Mouse (Mus musculus) bone marrow, adult 2 months (tissue): ENCODE results near the gene Gm49721. TPM values are rescaled to one million over a fixed set of nuclear protein-coding genes. Genes with fewer than 3 reads are reported as not detected.
"Not testable (repeated sequence)": the region's sequence is repeated elsewhere in the genome, so short reads cannot be mapped to it uniquely, and the experiment has no call there.

Experiments used
- H3K27ac ChIP-seq: fragments of 200-500 bp; 2 replicates; pipeline ENCODE4 v1.5.1; 2012; ENCODE audit warnings: low read depth, mild to moderate bottlenecking, control low read depth, inconsistent platforms, low read length; ENCODE audit not compliant: control insufficient read depth, poor library complexity, insufficient read depth
- H3K4me1 ChIP-seq: fragments of 200-500 bp; 2 replicates; pipeline ENCODE4 v1.6.1; 2011; ENCODE audit warnings: low read length; ENCODE audit not compliant: control insufficient read depth, insufficient read depth
- H3K4me3 ChIP-seq: fragments of 200-500 bp; replicated peaks from 2 replicates; pipeline ENCODE3; 2011; ENCODE audit warnings: mild to moderate bottlenecking, low read depth, low read length, control low read depth; ENCODE audit not compliant: control insufficient read depth
- POLR2A ChIP-seq: fragments of 200-500 bp; IDR thresholded peaks from 2 replicates; pipeline ENCODE4 v1.6.1; 2011; ENCODE audit warnings: low read depth, mild to moderate bottlenecking, control low read depth, low read length, borderline replicate concordance; ENCODE audit not compliant: control insufficient read depth
- WGBS: fragments of 180-500 bp; shearing (Covaris S2); methylation state at CpG from one replicate; pipeline ENCODE4 v1.1.7; 2018; 5-methylcytosine and 5-hydroxymethylcytosine counted together
- polyA plus RNA-seq: library from polyadenylated mRNA; stranded (reverse); fragments of >200 nt; gene quantifications from 2 replicates; pipeline ENCODE4 v1.2.4, GENCODE M21; 2011; ENCODE audit warnings: low replicate concordance; ENCODE audit not compliant: missing spikeins, insufficient read depth, insufficient read length

The Gm49721 gene
- not detected in 2 replicates for polyA plus RNA-seq

DNA sequence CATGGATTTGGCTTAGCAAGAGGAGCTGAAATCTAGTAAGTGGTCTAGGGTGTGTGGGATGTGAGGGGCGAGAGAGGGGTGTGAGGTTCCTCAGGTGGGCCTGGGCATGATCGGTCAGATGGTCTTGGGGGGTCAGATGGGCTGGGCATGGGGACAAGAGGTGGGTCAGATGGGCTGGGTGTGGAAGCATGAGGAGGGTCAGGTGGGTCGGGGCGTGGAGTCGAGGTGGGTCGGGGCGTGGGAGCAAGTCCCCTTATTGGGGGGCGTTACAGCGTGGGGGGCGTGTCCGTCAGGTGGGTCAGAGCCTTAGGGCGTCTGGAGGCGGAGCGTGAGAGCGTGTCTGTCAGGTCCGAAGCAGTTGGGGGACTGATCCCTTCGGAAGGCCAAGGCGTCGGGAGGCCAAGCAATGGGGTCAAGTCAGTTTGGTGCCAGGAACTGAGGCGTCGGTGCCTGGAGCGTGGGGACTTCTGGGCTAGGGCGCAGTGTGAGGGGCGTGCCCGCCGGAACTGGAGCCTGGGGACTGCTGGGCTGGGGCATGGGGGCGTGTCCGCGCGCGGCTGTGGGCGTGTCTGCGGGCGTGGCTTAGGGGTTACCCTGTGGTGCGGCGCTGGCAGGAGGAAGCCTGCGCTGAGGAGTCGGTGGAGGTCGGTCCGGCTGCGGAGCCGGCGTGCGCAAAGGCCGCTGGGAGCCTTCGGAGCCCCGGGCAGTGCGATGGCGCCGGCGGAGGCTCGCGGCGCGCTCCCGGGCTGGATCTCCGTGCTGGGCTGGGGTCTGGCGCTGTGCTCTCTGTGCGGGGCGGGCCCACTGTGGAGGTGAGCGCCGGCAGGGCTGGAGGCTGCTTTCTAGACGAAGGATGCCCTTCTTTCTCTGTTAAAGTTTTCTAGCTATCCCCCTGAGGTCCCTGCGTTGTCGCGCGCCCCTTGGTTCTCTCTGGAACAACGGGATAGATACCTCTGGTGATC is at the start of gene Gm49721:
Gene Gm49721 (plus strand): TSS at position 618 of the 962 bp plus-strand sequence.
- peak within 1 kb of the TSS; percentile 34 for H3K27ac ChIP-seq
- 2% methylated on average over 60 of the region's 68 CpGs for WGBS
- peak within 1 kb of the TSS; percentile 59 for H3K4me3 ChIP-seq
- not testable (repeated sequence) for H3K4me1 ChIP-seq

DNA sequence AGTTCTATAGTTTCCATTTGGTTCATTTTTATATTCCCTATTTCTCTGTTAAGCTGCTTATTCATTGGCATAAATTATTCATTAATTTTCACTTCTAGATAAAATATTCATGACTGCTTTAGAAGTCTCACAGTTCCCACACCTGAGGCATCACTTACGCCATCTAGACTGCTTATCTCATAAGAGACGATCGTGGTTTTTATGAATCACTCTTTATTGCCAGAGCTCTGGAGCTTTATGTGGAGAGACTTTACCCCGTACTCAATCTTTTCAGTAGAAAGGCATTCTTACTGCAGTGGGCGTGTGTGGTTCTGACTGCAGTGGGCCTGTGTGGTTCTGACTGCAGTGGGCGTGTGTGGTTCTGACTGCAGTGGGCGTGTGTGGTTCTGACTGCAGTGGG is 47.1 kb upstream of the Gm49721 start:
- not testable (repeated sequence) for H3K4me1 ChIP-seq, H3K4me3 ChIP-seq, H3K27ac ChIP-seq
- 87% methylated on average over 7 of the region's 7 CpGs for WGBS

DNA sequence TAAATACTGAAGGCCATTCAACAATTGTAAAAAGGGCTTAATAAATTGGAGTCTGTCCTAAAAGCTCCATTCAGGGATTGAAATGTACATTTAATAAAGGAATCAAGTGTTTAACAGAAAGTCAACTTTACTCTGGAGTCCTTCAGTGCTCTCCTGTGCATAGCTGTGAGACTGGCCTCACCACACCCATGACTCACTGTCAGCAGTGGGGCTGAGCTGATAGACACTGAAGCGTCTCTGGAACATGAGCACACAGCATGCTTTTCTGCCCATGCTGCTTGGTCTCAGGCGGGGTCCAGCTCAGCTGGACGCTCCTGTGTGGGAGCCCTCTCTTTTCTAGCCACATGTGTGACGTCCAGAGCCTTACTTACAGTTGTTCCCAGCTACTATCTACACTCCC is 36.1 kb upstream of the Gm49721 start:
- H3K4me3 ChIP-seq, H3K27ac ChIP-seq, H3K4me1 ChIP-seq: not testable (repeated sequence)
- no CpG with 5 or more reads among the region's 4 CpGs for WGBS

DNA sequence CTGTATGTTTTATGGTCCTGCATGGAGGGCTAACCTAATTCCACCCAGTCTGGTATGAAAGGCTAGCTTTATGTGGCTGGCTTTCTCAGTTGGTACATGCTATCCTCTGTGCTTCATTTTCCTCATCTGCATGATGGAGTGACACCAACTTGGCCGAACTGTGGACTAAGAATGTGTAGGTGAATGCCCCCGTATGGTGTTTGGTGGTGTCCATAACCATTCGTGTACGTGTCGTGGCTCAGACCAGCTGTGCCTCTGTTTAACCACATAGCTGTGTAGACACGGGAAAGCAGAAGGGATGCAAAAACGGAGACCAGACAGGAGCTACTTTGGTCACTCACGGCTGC is 31.1 kb upstream of the Gm49721 start:
- 0% methylated on average over 1 of the region's 8 CpGs for WGBS
- not testable (repeated sequence) for H3K4me1 ChIP-seq, H3K4me3 ChIP-seq, H3K27ac ChIP-seq

DNA sequence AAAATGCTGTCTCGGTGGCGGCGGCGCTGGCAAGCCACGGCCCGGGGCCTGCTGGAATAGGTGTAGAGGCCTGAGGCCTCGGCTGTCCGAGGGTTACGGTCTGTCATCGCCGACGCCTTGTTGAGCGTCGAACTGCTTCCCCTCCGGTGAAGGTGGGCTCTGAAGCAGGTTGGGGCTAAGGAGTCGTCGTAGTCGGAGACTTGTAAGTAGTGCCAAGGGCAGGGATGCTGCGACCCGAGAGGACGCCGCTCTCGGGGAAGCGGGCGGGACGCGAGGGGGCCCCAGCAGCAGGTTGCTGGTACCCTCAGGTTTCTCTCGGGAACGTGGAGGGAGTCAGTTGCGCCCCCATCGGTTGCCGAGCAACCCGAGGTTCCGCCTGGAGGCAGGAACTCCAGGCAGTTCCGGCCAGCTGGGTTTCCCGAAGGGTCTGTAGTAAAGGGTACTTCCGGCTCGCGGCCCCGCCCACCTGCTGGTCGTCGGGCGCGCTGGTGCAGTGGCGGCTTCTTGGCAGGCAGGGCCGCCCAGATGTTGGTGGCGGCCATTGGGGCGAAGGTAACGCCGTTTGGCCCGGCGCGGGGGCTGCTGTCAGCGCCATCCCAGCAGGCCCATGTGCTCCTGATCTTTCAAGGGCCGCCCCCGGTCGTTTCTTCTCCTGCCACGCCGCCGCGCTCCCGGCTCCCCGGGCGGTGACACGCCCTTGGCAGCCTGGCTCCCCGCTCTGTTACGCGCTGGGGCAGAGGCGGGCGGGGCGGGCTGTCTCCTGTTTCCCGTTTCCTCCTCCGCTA is 30.5 kb upstream of the Gm49721 start, which contains the start of gene Rsph3b:
Gene Rsph3b (minus strand): TSS at position 699 of the 785 bp plus-strand sequence.
- TF ChIP-seq POLR2A = peak; percentile 35; the same call in 1 of the 2 replicates
- not testable (repeated sequence) for H3K4me1 ChIP-seq
- H3K27ac ChIP-seq = peak within 1 kb of the TSS; percentile 81
- peak within 1 kb of the TSS; percentile 74 for H3K4me3 ChIP-seq
- WGBS = under 1% methylated on average over 73 of the region's 73 CpGs

DNA sequence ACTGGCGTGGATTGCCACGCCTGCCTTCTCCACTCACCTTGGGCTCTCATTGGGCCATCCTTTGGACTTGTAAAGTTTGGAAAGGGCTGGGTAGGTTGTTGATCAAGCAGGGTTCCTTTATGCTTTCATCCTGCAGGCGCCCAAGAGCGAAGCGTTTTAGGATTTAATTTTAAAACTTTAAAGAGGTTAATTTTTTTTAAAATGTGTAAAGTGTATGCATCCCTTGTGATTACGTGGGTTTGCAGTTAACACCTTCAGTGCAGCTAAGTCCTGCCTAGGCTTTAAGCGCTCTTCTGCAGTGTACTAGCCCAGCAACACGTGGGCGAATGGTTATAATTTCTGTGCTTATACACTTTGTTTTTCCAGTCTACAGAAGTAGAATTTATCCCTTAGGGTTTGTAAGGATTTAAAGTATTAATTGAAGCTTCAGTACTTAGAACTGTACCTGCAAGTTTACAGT is 29.9 kb upstream of the Gm49721 start:
- H3K4me1 ChIP-seq, H3K4me3 ChIP-seq: not testable (repeated sequence)
- peak overlapping the region; percentile 81; the same call in 1 of the 2 replicates for H3K27ac ChIP-seq
- 2% methylated on average over 9 of the region's 9 CpGs for WGBS

DNA sequence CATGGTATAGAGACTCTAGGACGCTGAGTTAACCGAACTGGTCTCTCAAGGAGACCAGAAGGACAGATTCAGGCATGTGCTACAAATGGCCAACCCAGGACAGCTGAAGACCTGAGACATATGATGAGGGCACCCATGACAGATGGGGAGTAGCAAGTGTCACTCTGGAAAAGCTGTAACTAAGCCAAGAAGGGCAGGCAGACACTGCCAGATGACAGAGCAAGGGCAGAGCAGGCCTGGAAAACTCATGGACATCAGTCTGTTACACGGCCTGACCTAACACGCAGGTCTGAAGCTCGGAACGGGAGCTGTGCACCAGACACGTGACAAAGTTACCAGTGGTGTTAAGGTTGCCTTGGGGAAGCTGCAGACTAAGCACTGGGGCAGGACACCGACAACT is 19.8 kb upstream of the Gm49721 start:
- H3K4me3 ChIP-seq, H3K27ac ChIP-seq, H3K4me1 ChIP-seq: not testable (repeated sequence)
- 81% methylated on average over 7 of the region's 8 CpGs for WGBS

DNA sequence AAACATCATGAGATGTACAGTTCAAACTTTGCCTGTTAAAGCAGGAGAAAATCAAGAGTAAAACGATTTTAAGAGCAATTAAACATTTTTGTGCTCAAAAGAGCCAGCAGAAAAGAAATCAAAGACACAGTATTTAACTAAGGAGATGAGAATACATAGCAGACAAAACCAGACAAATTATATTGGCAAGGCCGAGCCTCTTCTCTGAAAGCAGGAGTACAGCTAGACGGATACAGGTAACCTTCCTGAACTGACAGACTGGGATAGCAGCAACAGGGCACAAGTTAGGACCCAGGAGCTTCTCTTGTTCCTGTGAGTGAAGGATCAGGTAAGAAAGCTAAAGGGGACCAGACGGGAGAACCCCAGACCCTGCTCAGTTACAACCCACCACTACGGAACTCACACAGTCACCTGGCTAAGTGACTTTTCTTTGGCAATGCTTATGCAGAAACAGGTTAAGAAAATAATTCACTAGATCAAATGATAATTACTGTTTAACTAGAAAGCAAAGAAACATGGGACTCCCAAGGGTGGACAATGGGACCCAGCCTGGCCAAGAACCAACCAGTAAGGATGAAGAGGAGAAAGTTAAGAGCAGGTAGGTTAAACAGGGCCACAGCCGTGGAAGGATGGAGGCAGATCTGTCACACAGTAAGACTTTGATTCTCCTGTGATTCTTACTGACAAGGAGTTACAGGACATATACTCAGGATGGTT is 19.0 kb upstream of the Gm49721 start:
- H3K4me3 ChIP-seq, H3K4me1 ChIP-seq, H3K27ac ChIP-seq: not testable (repeated sequence)
- whole genome bisulfite sequencing = 43% methylated on average over 5 of the region's 6 CpGs

DNA sequence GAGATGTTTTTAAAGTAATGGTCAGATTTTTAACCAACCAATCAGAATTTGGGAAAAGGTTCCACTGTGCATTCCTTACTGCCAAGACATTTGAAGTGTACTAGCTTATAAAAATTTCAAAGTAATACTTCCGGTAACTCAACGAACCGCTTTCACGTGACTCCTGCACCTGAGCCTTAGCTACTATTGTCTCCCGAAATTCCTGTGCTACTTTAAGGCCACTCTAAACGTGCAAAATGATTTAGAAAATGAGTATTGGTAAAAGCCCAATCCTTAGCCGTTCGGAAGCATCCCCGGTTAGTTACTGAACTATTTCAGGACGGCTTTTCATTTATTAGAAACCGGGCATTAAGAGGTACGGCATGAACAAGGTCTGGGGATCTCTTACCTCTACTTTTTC is 18.4 kb upstream of the Gm49721 start:
- not testable (repeated sequence) for H3K4me3 ChIP-seq, H3K27ac ChIP-seq, H3K4me1 ChIP-seq
- 0% methylated on average over 12 of the region's 12 CpGs for WGBS

DNA sequence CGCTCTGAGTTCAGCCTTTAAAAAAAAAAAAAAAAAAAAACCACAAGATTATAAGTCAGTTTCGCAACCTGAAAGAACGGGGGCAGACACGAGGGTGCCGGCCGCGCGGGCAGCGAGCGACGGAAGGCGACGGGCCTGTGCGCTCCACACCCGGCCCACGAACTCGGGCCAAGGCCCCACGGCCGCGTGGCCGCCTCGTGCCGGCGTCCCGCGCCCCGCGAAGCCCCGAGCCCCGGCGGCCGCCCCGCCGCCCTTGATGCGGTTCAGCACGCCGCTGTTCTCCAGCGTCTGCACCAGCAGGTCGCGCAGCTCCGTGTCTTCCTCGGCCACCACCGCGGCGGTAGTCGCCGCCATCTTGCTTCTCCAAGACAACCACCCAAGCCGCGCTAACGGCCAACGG is 17.9 kb upstream of the Gm49721 start, which contains the start of gene Tagap1:
Gene Tagap1 (minus strand): TSS at position 381 of the 400 bp plus-strand sequence.
- H3K27ac ChIP-seq = peak within 1 kb of the TSS; percentile 75
- not testable (repeated sequence) for H3K4me1 ChIP-seq
- H3K4me3 ChIP-seq = peak within 1 kb of the TSS; percentile 67
- under 1% methylated on average over 46 of the region's 51 CpGs for whole genome bisulfite sequencing

DNA sequence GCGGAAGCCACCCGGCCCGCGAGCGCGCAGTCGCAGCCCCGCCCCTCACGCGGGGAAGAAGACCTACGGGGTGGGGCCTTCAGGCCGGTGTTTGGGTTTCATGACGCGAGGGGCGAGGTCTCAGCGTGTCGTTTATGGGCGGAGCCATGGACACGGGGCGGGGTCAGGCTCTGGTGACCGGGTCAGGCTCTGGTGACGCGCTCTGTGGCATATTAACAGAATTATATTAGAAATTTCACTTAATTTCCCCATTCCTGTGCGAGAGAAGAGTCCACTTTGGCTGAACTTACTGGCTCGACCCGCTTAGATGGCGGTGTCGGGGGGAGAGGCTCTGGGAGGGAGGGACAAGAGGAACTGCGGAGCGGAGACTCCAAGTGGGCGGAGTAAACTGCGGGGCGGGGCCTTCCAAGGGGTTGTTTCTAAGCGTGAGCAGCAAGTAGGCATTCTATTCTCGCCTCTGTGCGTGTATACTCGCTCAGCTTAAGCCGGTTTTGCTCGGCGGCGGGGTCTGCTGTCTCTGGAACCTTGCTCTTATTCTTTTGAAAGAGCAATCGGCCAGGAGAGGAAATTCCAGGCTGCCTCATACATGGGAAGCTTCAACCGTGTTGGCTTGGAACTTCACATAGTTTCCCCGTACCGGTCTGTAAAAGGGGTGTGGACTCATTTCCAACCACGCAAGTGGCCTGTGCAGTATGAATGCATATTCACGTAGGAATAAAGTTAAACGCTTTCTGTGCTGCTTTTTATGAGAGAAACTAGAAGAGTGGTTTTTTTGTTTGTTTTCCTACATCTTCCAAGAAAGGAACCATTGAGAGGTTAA is 17.3 kb upstream of the Gm49721 start:
- H3K4me3 ChIP-seq = peak overlapping the region; percentile 54
- under 1% methylated on average over 21 of the region's 48 CpGs for WGBS
- H3K4me1 ChIP-seq = not testable (repeated sequence)
- H3K27ac ChIP-seq = peak overlapping the region; percentile 63; the same call in 1 of the 2 replicates

DNA sequence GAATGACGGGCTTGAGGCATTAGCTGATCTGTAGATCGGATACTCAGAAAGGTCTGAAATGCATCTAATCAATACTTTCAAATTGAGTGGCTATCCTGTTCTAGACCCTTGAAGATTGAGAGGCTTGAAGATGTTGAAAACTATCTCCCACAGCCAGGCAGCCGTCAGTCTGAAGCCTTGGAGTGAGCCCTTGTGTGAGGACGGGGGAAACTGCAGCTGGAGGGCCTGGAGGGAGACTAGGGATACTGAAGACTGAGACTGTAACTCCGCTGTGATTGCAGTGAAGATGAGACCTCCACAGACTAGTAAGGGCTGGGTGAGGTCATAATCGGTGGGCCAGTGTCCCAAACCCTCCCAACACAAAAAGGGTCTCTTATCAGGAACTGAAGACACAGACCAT is 16.4 kb upstream of the Gm49721 start:
- peak overlapping the region; percentile 71 for H3K27ac ChIP-seq
- WGBS = 49% methylated on average over 4 of the region's 6 CpGs

More for the DNA sequence above, 16.4 kb upstream of the Gm49721 start:
- H3K4me1 ChIP-seq, H3K4me3 ChIP-seq: not testable (repeated sequence)
